Mouse (Mus musculus): ENCODE results near the gene Gpr68. TPM values are rescaled to one million over a fixed set of nuclear protein-coding genes. Genes with fewer than 3 reads are reported as not detected.

The Gpr68 gene
- polyA plus RNA-seq, 1 experiment from 2014 or later, result 0.53 TPM

DNA sequence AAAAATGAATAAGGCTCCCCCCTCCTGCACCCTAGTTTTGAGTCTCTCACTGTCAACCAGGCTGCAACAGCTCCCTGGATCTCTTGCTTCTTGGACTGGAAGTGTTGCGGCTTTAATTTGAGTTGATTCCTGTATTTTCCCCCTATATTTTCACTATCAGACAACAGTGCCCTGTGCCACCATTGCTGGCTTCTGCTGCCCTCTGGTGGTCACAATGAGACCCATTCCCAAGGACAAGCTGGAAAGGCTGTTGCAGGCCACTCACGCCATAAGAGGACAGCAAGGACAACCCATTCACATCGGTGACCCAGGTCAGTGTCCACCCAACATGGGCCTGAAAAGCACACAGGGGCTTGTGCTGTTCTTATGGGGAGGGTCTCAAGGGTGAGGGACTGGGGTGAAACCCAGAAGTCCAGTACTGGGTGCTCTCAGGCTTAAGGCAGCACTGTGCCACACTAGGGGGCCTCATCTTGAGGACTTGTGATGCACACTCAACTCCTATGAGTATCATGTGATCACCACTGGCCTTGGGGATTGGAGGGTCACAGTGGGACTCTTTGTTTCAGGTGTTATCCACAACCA lies 66.7 kb downstream of the Gpr68 start:
- Histone ChIP-seq H3K4me2 (ENCODE audit: low read length) (no peak overlapping the region), H3K36me3 (ENCODE audit: control insufficient read depth, insufficient read depth, low read length) (no peaks in the 10 kb centered on the region)

GRCm38 (mm10) chr12:100839926-100840325 lies 68.1 kb downstream of the Gpr68 start:
- Histone ChIP-seq H3K27ac (ENCODE audit: low read depth) (no peak overlapping the region), H3K27me3 (replicated peaks; ENCODE audit: control insufficient read depth, insufficient read depth, low read length) (no peaks in the 10 kb centered on the region), H3K4me1 (replicated peaks; ENCODE audit: control insufficient read depth, insufficient read depth, low read length) (no peaks in the 10 kb centered on the region), H3K9me3 (ENCODE audit: control insufficient read depth, low read length) (no peaks in the 10 kb centered on the region), H3K9ac (ENCODE audit: low read length) (no peak overlapping the region), H3K36me3 (ENCODE audit: control insufficient read depth, insufficient read depth, low read length) (no peaks in the 10 kb centered on the region), H3K4me3 (ENCODE audit: low read depth, low read length) (no peak overlapping the region), H3K4me2 (ENCODE audit: low read length) (no peak overlapping the region)
- DNase-seq (ENCODE audit: low spot score), result no peak
- no peak for ATAC-seq (replicated peaks; ENCODE audit: low FRiP score, low TSS enrichment, low read depth)
- 86% methylated on average over 6 of the region's 6 CpGs for WGBS

More for the DNA sequence above, 66.7 kb downstream of the Gpr68 start:
- Histone ChIP-seq H3K4me1 (replicated peaks; ENCODE audit: control insufficient read depth, insufficient read depth, low read length) (no peaks in the 10 kb centered on the region), H3K4me3 (ENCODE audit: low read depth, low read length) (no peak overlapping the region), H3K27me3 (replicated peaks; ENCODE audit: control insufficient read depth, insufficient read depth, low read length) (no peaks in the 10 kb centered on the region), H3K9me3 (ENCODE audit: control insufficient read depth, low read length) (no peaks in the 10 kb centered on the region), H3K27ac (ENCODE audit: low read depth) (no peak overlapping the region), H3K9ac (ENCODE audit: low read length) (no peak overlapping the region)
- WGBS, result 27% methylated on average over 3 of the region's 3 CpGs
- ATAC-seq (replicated peaks; ENCODE audit: low FRiP score, low TSS enrichment, low read depth), result 0 out of 2 replicates have a peak, but pooled peaks have one; percentile 15
- DNase-seq (ENCODE audit: low spot score), result peak; percentile 92

GRCm38 (mm10) chr12:100839079-100839600 lies 68.9 kb downstream of the Gpr68 start:
- Histone ChIP-seq H3K27me3 (replicated peaks; ENCODE audit: control insufficient read depth, insufficient read depth, low read length) (no peaks in the 10 kb centered on the region), H3K9ac (ENCODE audit: low read length) (no peak overlapping the region), H3K4me2 (ENCODE audit: low read length) (no peak overlapping the region), H3K4me1 (replicated peaks; ENCODE audit: control insufficient read depth, insufficient read depth, low read length) (no peaks in the 10 kb centered on the region), H3K36me3 (ENCODE audit: control insufficient read depth, insufficient read depth, low read length) (no peaks in the 10 kb centered on the region), H3K27ac (ENCODE audit: low read depth) (no peak overlapping the region), H3K4me3 (ENCODE audit: low read depth, low read length) (no peak overlapping the region), H3K9me3 (ENCODE audit: control insufficient read depth, low read length) (no peaks in the 10 kb centered on the region)
- no peak for DNase-seq (ENCODE audit: low spot score)
- no peak for ATAC-seq (replicated peaks; ENCODE audit: low FRiP score, low TSS enrichment, low read depth)
- 38% methylated on average over 8 of the region's 8 CpGs for WGBS

GRCm38 (mm10) chr12:100837208-100837607 lies 70.8 kb downstream of the Gpr68 start:
- WGBS, result 79% methylated on average over 3 of the region's 3 CpGs

DNA sequence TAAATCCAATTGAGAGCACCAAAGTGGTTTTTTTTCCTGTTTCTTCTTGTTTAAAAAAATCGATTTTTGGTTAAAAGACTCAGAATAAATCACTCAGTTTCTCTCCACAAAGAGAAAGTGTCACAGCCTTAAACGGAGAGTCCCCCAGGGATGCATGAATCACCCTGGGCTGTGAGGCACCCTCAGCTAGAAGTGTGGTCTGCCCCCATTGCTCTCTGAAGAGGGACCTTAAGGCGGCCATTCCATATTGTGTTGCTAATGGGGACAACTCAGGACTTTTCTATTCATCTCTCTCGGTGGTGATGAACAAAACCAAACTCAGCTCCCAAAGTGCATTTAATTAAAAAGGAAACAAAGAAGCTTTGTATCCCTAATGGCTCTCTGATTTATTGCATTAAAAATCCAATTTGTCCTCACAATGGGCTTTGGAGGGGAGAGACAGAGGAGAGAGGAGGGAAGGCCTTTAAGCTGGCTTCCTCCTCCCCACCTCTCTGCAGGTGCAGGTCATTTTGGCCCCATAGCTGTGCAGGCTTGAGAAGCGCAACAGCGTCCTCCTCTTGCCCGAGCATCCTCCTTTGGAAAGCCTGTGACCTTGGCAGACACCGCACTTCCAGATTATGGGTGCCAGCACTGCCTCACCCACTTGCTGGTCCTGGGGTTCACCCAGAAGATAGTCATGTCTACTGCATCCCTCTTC lies 76.2 kb downstream of the Gpr68 start:
- Histone ChIP-seq H3K9me3 (ENCODE audit: control insufficient read depth, low read length) (no peaks in the 10 kb centered on the region), H3K4me1 (replicated peaks; ENCODE audit: control insufficient read depth, insufficient read depth, low read length) (no peaks in the 10 kb centered on the region), H3K27me3 (replicated peaks; ENCODE audit: control insufficient read depth, insufficient read depth, low read length) (no peaks in the 10 kb centered on the region), H3K27ac (ENCODE audit: low read depth) (no peak overlapping the region), H3K4me3 (ENCODE audit: low read depth, low read length) (no peak overlapping the region), H3K36me3 (ENCODE audit: control insufficient read depth, insufficient read depth, low read length) (no peaks in the 10 kb centered on the region), H3K4me2 (ENCODE audit: low read length) (no peak overlapping the region), H3K9ac (ENCODE audit: low read length) (no peak overlapping the region)
- DNase-seq (ENCODE audit: low spot score) (no peak), ATAC-seq (replicated peaks; ENCODE audit: low FRiP score, low TSS enrichment, low read depth) (no peak)
- 77% methylated on average over 8 of the region's 8 CpGs for WGBS

More at GRCm38 (mm10) chr12:100837208-100837607, 70.8 kb downstream of the Gpr68 start:
- Histone ChIP-seq H3K4me1 (replicated peaks; ENCODE audit: control insufficient read depth, insufficient read depth, low read length) (no peaks in the 10 kb centered on the region), H3K4me2 (ENCODE audit: low read length) (no peak overlapping the region), H3K36me3 (ENCODE audit: control insufficient read depth, insufficient read depth, low read length) (no peaks in the 10 kb centered on the region), H3K9me3 (ENCODE audit: control insufficient read depth, low read length) (no peaks in the 10 kb centered on the region), H3K27me3 (replicated peaks; ENCODE audit: control insufficient read depth, insufficient read depth, low read length) (no peaks in the 10 kb centered on the region), H3K4me3 (ENCODE audit: low read depth, low read length) (no peak overlapping the region), H3K9ac (ENCODE audit: low read length) (no peak overlapping the region), H3K27ac (ENCODE audit: low read depth) (no peak overlapping the region)
- no peak for DNase-seq (ENCODE audit: low spot score)
- no peak for ATAC-seq (replicated peaks; ENCODE audit: low FRiP score, low TSS enrichment, low read depth)

DNA sequence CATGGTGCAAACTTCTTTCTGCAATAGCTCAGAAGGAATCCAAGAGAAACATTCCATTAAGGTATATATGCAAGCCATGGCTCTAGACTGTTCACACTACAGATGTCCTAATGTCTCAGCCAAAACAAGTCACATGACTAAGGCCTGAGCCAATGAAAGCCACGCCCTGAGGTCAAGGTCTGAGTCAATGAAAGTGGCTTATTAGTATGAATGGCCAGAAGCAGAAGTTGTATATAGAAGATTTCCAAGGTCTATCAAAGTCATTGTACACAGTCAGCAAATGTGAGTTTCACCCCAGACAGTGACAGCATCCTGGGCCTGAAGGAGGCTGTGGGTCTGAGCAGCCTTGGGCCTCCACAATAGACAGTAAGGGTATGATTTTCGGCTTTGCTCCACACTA lies 77.0 kb downstream of the Gpr68 start:
- Histone ChIP-seq H3K4me2 (ENCODE audit: low read length) (no peak overlapping the region), H3K9me3 (ENCODE audit: control insufficient read depth, low read length) (no peaks in the 10 kb centered on the region), H3K9ac (ENCODE audit: low read length) (no peak overlapping the region), H3K27me3 (replicated peaks; ENCODE audit: control insufficient read depth, insufficient read depth, low read length) (no peaks in the 10 kb centered on the region), H3K36me3 (ENCODE audit: control insufficient read depth, insufficient read depth, low read length) (no peaks in the 10 kb centered on the region), H3K4me1 (replicated peaks; ENCODE audit: control insufficient read depth, insufficient read depth, low read length) (no peaks in the 10 kb centered on the region), H3K4me3 (ENCODE audit: low read depth, low read length) (no peak overlapping the region), H3K27ac (ENCODE audit: low read depth) (no peak overlapping the region)
- 75% methylated on average over 2 of the region's 2 CpGs for WGBS
- DNase-seq (ENCODE audit: low spot score) (no peak), ATAC-seq (replicated peaks; ENCODE audit: low FRiP score, low TSS enrichment, low read depth) (no peak)

Other genes with a start within 250 kb of the Gpr68 start
- gene Rps6ka5, start 181.2 kb downstream of the Gpr68 start, polyA plus RNA-seq (2014; fragmentation: Nextera tagmentation; extraction: Ambion mirVana), result 3.2 and 4.8 TPM in 2 replicates
- 1.5 and 2.4 TPM in 2 replicates for gene Dglucy, start 129.1 kb downstream of the Gpr68 start, polyA plus RNA-seq (2014; fragmentation: Nextera tagmentation; extraction: Ambion mirVana)
- gene Ccdc88c, start 120.9 kb upstream of the Gpr68 start, polyA plus RNA-seq (2014; fragmentation: Nextera tagmentation; extraction: Ambion mirVana), result 14.5 and 15.2 TPM in 2 replicates
- gene Ppp4r3a, start 175.5 kb upstream of the Gpr68 start, polyA plus RNA-seq (2014; fragmentation: Nextera tagmentation; extraction: Ambion mirVana), result 45.5 TPM in 2 replicates